Mouse (Mus musculus) limb, embryonic 10.5 days (tissue): Measurements from ENCODE around the gene Tac2. TPM values are rescaled to one million over a fixed set of nuclear protein-coding genes. Genes with fewer than 3 reads are reported as not detected.
A peak's percentile ranks its signal among the peaks of the same experiment; 100 is the strongest.

Experiments
- DNase-seq: peaks from one replicate; pipeline ENCODE4 v3.0.0-alpha.2; 2017; ENCODE audit warnings: low spot score
- H3K27ac ChIP-seq: fragments of 300-500 bp; sonication (generic); 2 replicates; pipeline ENCODE4 v1.5.1; 2016; ENCODE audit warnings: mild to moderate bottlenecking
- H3K27me3 ChIP-seq: fragments of 300-500 bp; sonication (generic); 2 replicates; pipeline ENCODE4 v1.6.1; 2016; ENCODE audit warnings: low read depth, mild to moderate bottlenecking; ENCODE audit not compliant: poor library complexity, severe bottlenecking
- H3K36me3 ChIP-seq: fragments of 300-500 bp; sonication (generic); 2 replicates; pipeline ENCODE4 v1.6.1; 2016; ENCODE audit warnings: mild to moderate bottlenecking, moderate library complexity
- H3K4me1 ChIP-seq: fragments of 300-500 bp; sonication (generic); 2 replicates; pipeline ENCODE4 v1.6.1; 2016
- H3K4me3 ChIP-seq: fragments of 300-500 bp; sonication (generic); 2 replicates; pipeline ENCODE4 v1.5.1; 2016; ENCODE audit warnings: mild to moderate bottlenecking, moderate library complexity
- H3K9me3 ChIP-seq: fragments of 300-500 bp; sonication (generic); replicated peaks from 2 replicates; pipeline ENCODE4 v1.6.1; 2016; ENCODE audit warnings: mild to moderate bottlenecking
- WGBS: fragments of 180-500 bp; shearing (Covaris S2); methylation state at CpG from one replicate; pipeline ENCODE4 v1.1.7; 2016; 5-methylcytosine and 5-hydroxymethylcytosine counted together
- polyA plus RNA-seq: library from polyadenylated mRNA; unstranded; fragments of >200 nt; fragmentation: Nextera tagmentation; extraction: Ambion mirVana; gene quantifications from 2 replicates; pipeline ENCODE4 v1.2.1, GENCODE M21; 2016

Tac2 gene
- polyA plus RNA-seq, 1 experiment from 2014 or later, result 2.1 TPM

DNA sequence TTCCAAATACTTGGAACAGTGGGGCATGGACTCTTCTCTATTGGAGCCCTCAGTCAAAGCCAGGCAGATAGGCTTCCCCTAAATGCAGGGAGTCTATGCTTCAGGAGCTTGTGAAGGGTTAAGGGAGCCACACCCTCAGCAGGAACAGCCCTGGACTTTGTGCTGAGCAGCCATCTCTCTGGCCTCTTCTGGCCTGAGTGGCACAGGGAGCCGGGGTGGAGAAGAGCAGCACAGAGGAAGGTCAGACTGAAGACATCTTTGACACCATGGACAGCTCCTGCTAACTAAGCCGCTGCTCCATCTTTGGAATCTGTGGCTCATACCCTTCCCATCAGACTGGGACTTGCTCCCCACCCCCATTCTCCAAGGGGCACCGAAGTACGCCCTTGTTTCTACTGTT lies 21.0 kb upstream of the Tac2 start:
- Histone ChIP-seq H3K4me3 (no peak overlapping the region), H3K9me3 (no peaks in the 10 kb centered on the region), H3K27ac (no peak overlapping the region), H3K4me1 (no peaks in the 10 kb centered on the region), H3K36me3 (peaks cover 20% of the 10 kb centered on the region), H3K27me3 (no peaks in the 10 kb centered on the region)
- DNase-seq, result no peak
- 36% methylated on average over 4 of the region's 4 CpGs for WGBS

DNA sequence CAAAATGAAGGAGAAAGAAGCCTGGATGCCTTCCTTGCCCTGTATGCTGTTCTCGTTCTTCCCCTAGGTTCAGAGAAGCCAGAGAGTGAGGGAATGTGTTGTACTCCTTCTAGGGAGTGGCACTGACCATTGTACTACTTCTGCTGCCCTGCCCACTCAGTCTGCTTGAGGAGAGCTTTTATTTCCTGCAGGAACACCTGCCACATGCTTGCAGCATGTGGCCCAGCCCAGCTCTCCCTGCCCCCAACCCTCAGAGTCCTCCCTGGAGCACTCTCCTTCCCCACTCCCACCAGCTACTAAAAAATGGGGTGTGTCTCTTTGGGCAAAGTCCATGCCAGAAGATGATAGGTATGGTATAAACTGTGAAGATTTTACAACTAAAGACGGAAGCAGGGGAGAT lies 20.0 kb upstream of the Tac2 start:
- H3K4me1 ChIP-seq, result no peaks in the 10 kb centered on the region
- WGBS, result 83% methylated on average over 2 of the region's 2 CpGs
- no peaks in the 10 kb centered on the region for H3K27me3 ChIP-seq
- no peak overlapping the region for H3K27ac ChIP-seq
- H3K36me3 ChIP-seq, result peaks cover 10% of the 10 kb centered on the region
- H3K9me3 ChIP-seq, result no peaks in the 10 kb centered on the region
- no peak for DNase-seq
- H3K4me3 ChIP-seq, result no peak overlapping the region

DNA sequence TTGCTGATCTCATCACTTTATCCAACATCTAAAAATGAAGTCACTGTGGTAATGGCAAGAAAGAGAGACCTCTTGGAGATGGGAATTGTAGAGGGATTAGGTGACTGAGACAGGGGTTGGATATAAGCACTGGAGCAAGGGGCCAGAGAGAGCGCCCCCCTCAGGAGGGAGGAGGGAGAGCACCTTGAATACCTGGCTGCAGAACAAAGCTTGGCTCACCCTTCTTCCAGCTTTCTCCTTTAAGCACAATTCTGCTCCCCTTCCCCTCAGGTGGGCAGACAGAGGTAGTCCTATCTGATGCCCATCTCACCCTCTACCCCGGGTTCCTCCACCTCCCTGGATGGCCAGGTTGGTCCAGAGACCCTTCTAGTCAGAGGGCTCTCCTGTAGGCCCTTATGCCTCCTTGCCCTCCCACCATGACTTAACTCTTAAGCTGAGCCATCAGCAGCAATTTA lies 19.5 kb upstream of the Tac2 start, which contains the start of gene Myo1a:
Gene Myo1a, plus strand, starts transcription at position 405 of the 455 bp plus-strand sequence.
- Histone ChIP-seq H3K4me3 (no peak within 1 kb of the TSS), H3K27me3 (no peaks in the 10 kb centered on the region), H3K27ac (no peak within 1 kb of the TSS), H3K4me1 (no peaks in the 10 kb centered on the region), H3K9me3 (no peaks in the 10 kb centered on the region), H3K36me3 (peaks cover 5% of the 10 kb centered on the region; the same call in 1 of the 2 replicates)
- no peak for DNase-seq
- 70% methylated on average over 2 of the region's 2 CpGs for WGBS

DNA sequence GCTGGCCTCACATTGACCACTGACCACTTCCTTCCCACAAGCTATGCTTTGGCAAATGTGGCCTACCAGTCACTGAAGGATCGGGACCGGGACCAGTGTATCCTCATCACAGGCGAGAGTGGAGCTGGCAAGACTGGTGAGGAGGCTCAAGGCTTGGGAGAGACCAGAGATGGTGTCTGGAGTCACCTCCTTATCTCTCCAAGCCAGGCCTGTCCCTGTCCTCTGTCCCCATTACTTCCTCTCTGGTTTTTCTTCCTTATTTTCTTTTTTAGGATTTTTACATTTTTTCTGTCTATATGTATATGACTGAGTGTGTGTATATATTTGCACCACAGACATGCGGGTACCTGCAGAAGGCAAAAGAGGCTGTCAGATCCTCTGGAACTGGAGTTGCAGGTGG lies 18.5 kb upstream of the Tac2 start:
- Histone ChIP-seq H3K27me3 (no peaks in the 10 kb centered on the region), H3K36me3 (no peaks in the 10 kb centered on the region), H3K9me3 (no peaks in the 10 kb centered on the region), H3K27ac (no peak overlapping the region), H3K4me1 (no peaks in the 10 kb centered on the region), H3K4me3 (no peak overlapping the region)
- 87% methylated on average over 4 of the region's 4 CpGs for WGBS
- no peak for DNase-seq

DNA sequence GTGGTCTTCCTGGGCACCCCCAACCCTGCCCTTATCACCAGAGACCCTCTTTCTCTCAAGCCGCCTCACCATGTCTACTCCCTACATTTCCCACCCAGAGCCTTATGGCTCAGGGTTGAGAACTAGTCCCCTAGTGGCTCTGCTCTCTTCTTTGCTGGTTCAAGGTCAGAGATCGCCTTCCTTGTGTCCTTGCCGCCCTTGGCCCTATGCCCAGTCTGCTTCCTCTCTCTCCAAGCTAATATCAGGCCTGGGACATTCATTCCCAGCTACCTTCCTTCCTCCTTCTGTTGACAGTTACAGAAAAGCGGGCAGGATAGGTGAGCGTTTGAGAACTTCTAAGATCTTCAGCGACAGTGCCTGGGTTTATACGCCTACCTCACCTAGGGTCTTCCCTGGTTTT lies 16.6 kb upstream of the Tac2 start:
- peaks cover 5% of the 10 kb centered on the region for H3K4me1 ChIP-seq
- DNase-seq, result no peak
- H3K4me3 ChIP-seq, result no peak overlapping the region
- no peak overlapping the region for H3K27ac ChIP-seq
- 88% methylated on average over 7 of the region's 7 CpGs for WGBS
- no peaks in the 10 kb centered on the region for H3K36me3 ChIP-seq
- H3K27me3 ChIP-seq, result no peaks in the 10 kb centered on the region
- no peaks in the 10 kb centered on the region for H3K9me3 ChIP-seq

DNA sequence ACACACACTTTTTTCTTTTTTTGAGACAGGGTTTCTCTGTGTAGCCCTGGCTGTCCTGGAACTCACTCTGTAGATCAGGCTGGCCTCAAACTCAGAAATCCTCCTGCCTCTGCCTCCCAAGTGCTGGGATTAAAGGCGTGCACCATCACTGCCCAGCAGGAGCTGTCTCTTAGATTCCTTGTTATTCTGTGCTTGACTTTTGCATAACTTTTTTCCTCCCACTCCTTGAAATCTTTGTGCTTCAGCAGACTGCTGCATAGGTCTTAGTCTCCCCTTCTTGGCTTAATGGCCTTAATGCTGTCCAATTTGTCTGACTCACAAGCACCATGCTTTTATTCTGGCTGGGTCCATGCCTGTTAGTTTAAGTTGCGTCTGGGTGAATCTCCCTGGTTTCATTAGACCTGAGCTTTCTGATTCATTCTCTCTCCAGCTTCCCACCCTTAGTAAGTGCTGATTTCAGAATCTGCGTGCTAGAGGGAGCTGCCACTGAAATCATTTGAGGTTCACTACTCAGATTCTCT lies 15.4 kb upstream of the Tac2 start:
- Histone ChIP-seq H3K27ac (no peak overlapping the region), H3K27me3 (no peaks in the 10 kb centered on the region), H3K9me3 (no peaks in the 10 kb centered on the region), H3K4me3 (no peak overlapping the region), H3K36me3 (no peaks in the 10 kb centered on the region), H3K4me1 (peaks cover 11% of the 10 kb centered on the region)
- WGBS, result 82% methylated on average over 3 of the region's 3 CpGs
- no peak for DNase-seq

DNA sequence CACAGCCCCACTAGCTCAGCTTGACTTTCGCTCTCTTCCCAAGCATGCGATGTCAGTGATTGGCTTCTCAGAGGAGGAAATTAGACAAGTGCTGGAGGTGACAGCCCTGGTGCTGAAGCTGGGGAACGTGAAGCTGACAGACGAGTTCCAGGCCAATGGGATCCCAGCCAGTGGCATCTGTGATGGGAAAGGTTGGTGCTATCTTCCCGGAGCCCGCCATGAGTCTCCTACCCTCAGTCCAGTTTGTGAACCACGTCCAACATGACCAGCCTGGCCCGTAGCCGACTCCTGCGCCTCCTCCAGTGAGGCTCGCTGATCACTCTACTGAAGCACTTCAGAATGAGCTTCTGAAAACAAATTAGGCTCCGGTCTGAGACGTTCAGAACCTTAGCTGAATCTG lies 13.9 kb upstream of the Tac2 start:
- Histone ChIP-seq H3K27ac (no peak overlapping the region), H3K27me3 (no peaks in the 10 kb centered on the region), H3K4me3 (no peak overlapping the region), H3K9me3 (no peaks in the 10 kb centered on the region), H3K36me3 (no peaks in the 10 kb centered on the region), H3K4me1 (peaks cover 11% of the 10 kb centered on the region)
- 81% methylated on average over 13 of the region's 13 CpGs for WGBS
- DNase-seq, result no peak

DNA sequence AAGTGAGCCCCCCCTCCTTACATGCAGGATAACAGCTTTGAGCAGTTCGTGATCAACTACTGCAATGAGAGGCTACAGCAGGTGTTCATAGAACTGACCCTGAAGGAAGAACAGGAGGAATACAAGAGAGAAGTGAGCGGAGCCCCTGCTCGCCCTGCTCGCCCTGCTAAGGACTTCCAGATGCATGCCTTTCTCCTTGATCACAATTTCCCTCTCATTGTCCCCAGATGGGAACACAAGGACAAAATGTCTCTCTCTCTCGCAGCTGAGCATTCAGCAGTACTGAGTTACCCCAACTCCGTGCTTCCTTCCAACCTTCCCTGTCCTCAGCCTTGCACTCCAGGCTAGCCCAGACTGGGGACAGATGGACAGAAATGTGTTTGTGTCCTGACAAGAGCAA lies 11.5 kb upstream of the Tac2 start:
- Histone ChIP-seq H3K4me3 (no peak overlapping the region), H3K4me1 (peaks cover 14% of the 10 kb centered on the region), H3K9me3 (no peaks in the 10 kb centered on the region), H3K27me3 (no peaks in the 10 kb centered on the region), H3K27ac (no peak overlapping the region), H3K36me3 (no peaks in the 10 kb centered on the region)
- 68% methylated on average over 6 of the region's 6 CpGs for WGBS
- DNase-seq, result no peak

DNA sequence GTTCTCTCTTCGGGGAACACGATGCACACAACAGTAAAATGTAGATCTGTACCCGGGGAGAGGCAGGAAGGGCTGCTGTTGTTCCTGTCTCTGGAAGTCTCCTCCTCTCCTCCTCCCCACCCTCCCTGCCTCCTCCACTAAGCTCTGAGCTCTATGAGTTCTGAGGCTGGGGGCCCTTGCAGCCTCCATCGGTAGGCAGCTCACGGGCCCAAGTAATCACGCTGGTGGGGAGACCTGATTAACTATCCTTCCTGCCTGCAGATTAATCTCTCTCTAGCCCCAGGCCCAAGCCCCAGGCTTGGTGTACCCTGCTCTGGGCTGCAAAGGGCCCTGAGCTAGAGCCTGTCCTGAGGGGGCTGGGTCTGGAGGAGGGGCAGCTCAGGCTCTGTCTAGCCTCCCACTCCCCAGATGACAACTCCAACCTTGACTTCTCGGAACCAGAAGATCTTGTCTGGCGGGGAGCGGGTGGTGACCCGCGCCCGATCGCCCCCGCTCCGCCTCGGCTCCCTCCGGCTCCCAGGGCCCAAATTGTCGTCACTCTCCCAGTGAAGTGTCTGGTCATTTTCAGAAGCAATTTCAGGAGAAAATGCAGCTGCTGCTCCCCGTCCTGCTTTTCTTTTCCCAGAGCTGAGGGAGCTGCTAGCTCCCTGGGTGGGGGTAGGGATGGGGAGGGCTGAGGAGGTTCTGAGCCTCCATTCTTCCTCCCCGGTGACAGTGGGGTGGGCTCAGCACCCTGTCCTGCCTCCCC lies 2.4 kb upstream of the Tac2 start:
- 10% methylated on average over 20 of the region's 20 CpGs for WGBS
- Histone ChIP-seq H3K27ac (peak overlapping the region; percentile 62), H3K36me3 (no peaks in the 10 kb centered on the region), H3K9me3 (no peaks in the 10 kb centered on the region), H3K4me3 (peak overlapping the region; percentile 32), H3K4me1 (peaks cover 37% of the 10 kb centered on the region), H3K27me3 (peaks cover 45% of the 10 kb centered on the region)
- DNase-seq, result peak; percentile 37

DNA sequence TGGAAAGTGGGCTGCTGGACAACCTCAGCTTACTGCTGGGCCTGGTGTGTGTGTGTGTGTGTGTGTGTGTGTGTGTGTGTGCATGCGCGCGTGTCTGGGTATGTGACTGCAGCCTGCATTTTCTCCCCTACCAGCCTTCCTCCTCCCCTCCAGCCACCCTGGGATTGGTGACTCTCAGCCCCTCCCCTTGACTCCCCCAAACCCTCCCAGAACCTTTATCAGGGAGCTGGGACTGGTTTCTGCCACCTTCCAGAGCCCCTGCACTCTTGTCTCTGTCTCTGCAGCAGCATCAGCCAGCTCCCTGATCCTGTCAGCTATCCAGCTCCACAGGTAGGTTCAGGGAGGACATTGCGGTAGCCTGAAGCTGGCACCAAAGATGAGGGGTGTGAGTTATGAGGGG lies 858 bp downstream of the Tac2 start:
- H3K27me3 ChIP-seq, result peaks cover 59% of the 10 kb centered on the region
- no peaks in the 10 kb centered on the region for H3K9me3 ChIP-seq
- DNase-seq, result no peak
- H3K4me3 ChIP-seq, result no peak overlapping the region
- H3K36me3 ChIP-seq, result no peaks in the 10 kb centered on the region
- H3K27ac ChIP-seq, result no peak overlapping the region
- H3K4me1 ChIP-seq, result peaks cover 27% of the 10 kb centered on the region
- WGBS, result 94% methylated on average over 4 of the region's 4 CpGs

DNA sequence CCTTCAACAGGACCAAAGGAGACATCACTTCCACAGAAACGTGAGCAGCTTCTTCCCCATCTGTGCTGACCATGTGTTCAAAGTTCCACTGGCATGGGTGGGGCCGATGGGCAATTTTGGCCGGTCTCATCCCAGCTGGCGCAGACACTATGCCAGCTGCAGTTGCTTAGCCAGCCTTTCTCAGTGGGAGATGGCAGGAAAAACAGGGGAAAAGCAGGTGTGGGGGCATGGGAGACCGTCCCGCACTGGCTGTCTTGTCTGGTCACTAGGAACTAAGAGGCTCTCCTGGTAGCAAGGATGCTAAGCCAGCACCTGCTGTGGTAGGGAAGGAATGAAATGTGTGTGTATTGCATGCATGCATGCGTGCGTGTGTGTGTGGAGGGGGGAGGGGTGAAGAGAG lies 4.2 kb downstream of the Tac2 start:
- Histone ChIP-seq H3K9me3 (no peaks in the 10 kb centered on the region), H3K27me3 (peaks cover 31% of the 10 kb centered on the region), H3K4me3 (no peak overlapping the region), H3K36me3 (no peaks in the 10 kb centered on the region), H3K27ac (no peak overlapping the region), H3K4me1 (peaks cover 14% of the 10 kb centered on the region; the same call in 1 of the 2 replicates)
- no peak for DNase-seq
- WGBS, result 84% methylated on average over 8 of the region's 8 CpGs

DNA sequence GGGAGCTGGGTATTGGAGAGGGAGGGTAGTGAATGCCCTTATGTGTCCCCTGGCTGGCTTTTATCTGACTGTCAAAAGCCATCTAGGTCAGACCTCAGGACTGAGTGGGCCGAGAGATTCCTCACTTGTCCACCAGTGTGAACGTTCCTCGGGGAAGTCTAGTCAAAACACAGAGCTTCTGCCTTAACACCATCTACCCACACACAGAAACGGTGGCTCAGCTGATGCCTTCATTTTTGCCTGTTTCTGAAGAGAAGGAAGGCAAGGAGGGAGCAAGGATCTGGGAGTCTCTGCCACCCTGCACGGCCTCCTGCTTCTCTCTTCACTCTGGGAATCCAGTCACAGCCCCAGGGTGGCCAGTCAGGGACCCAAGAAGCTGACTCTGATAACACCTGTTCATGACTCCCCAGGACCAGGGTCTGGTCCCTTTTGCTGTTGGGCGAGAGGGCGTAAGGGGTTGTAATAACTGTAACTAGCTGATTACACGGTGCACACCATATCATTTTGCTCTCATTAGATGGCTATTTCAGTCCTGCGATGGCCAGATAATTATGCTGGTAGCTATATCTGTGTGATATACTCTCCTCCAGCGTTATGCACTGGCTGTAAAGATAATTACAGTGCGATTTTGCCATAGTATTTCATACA lies 6.1 kb downstream of the Tac2 start:
- H3K27ac ChIP-seq, result no peak overlapping the region
- DNase-seq, result no peak
- H3K4me1 ChIP-seq, result peaks cover 6% of the 10 kb centered on the region; the same call in 1 of the 2 replicates
- 77% methylated on average over 11 of the region's 11 CpGs for WGBS
- no peaks in the 10 kb centered on the region for H3K36me3 ChIP-seq
- no peak overlapping the region for H3K4me3 ChIP-seq
- peaks cover 31% of the 10 kb centered on the region for H3K27me3 ChIP-seq
- no peaks in the 10 kb centered on the region for H3K9me3 ChIP-seq

DNA sequence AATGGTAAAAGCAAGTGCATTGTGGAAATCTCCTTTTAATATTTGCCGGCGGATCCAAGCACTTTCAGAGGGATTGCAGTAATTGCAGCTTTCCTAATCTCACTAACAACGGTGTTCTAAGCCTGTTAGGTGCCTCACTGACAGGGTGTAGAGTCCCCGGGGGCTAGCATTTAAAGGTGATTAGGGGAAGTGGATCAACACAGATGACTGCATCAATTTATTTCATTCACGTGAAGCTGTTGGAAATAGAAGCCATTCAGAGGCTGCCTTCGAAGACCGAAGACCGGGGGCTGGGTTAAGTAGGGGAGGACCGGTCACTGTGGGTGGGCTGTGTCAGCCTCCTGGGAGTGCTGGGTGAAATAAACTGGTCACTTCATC lies 6.6 kb downstream of the Tac2 start:
- no peaks in the 10 kb centered on the region for H3K36me3 ChIP-seq
- H3K27ac ChIP-seq, result no peak overlapping the region
- H3K27me3 ChIP-seq, result peaks cover 26% of the 10 kb centered on the region
- no peaks in the 10 kb centered on the region for H3K9me3 ChIP-seq
- peaks cover 6% of the 10 kb centered on the region; the same call in 1 of the 2 replicates for H3K4me1 ChIP-seq
- no peak for DNase-seq
- no peak overlapping the region for H3K4me3 ChIP-seq
- 48% methylated on average over 9 of the region's 9 CpGs for WGBS
